Mouse (Mus musculus) embryonic facial prominence, embryonic 10.5 days (tissue): ENCODE results near the gene Cyp24a1. TPM values are rescaled to one million over a fixed set of nuclear protein-coding genes. Genes with fewer than 3 reads are reported as not detected.
A peak's percentile ranks its signal among the peaks of the same experiment; 100 is the strongest.
"Not testable (repeated sequence)": the region's sequence is repeated elsewhere in the genome, so short reads cannot be mapped to it uniquely, and the experiment has no call there.

ENCODE experiments used
- DNase-seq: peaks from one replicate; pipeline ENCODE4 v3.0.0-alpha.2; 2017; ENCODE audit warnings: low spot score
- H3K27ac ChIP-seq: fragments of 300-500 bp; sonication (generic); replicated peaks from 2 replicates; pipeline ENCODE4 v1.5.1; 2016; ENCODE audit warnings: mild to moderate bottlenecking
- H3K27me3 ChIP-seq: fragments of 300-500 bp; sonication (generic); replicated peaks from 2 replicates; pipeline ENCODE4 v1.6.1; 2016; ENCODE audit warnings: low read depth, mild to moderate bottlenecking; ENCODE audit not compliant: poor library complexity, severe bottlenecking
- H3K36me3 ChIP-seq: fragments of 300-500 bp; sonication (generic); replicated peaks from 2 replicates; pipeline ENCODE4 v1.6.1; 2016; ENCODE audit warnings: mild to moderate bottlenecking, moderate library complexity
- H3K4me1 ChIP-seq: fragments of 300-500 bp; sonication (generic); 2 replicates; pipeline ENCODE4 v1.6.1; 2016
- H3K4me3 ChIP-seq: fragments of 300-500 bp; sonication (generic); 2 replicates; pipeline ENCODE4 v1.5.1; 2016; ENCODE audit warnings: mild to moderate bottlenecking, moderate library complexity
- H3K9me3 ChIP-seq: fragments of 300-500 bp; sonication (generic); 2 replicates; pipeline ENCODE4 v1.6.1; 2016; ENCODE audit warnings: mild to moderate bottlenecking
- WGBS: fragments of 180-500 bp; shearing (Covaris S2); methylation state at CpG from one replicate; pipeline ENCODE4 v1.1.7; 2016; 5-methylcytosine and 5-hydroxymethylcytosine counted together
- polyA plus RNA-seq: library from polyadenylated mRNA; unstranded; fragments of >200 nt; fragmentation: Nextera tagmentation; extraction: Ambion mirVana; gene quantifications from 2 replicates; pipeline ENCODE4 v1.2.1, GENCODE M21; 2016

Cyp24a1 gene
- polyA plus RNA-seq, 1 experiment from 2014 or later: not detected

DNA sequence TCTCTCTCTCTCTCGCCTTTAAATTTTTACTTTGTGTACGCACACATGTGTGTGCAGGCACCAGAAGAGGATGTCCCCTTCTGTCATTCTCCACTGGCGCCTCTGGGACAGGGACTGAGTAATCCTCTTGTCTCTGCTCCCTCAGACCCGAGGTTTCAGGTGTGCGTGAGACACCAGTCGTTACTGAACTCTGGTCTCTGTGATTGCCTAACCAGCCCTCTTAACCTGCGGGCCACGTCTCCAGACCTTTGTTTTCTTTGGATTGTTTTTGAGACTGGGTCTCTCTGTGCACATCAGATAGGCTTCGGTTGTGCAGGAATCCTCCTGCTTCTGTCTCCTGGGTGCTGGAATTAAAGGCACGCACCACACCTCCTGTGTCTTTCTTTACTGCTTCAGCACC, 37.8 kb downstream of the Cyp24a1 start:
- DNase-seq: no peak
- Histone ChIP-seq H3K4me1 (peaks cover 29% of the 10 kb centered on the region), H3K9me3 (no peaks in the 10 kb centered on the region), H3K4me3 (no peak overlapping the region), H3K36me3 (no peaks in the 10 kb centered on the region), H3K27ac (peak overlapping the region; percentile 30; the same call in 1 of the 2 replicates), H3K27me3 (peaks cover 9% of the 10 kb centered on the region; the same call in 1 of the 2 replicates)
- 70% methylated on average over 10 of the region's 10 CpGs for WGBS

DNA sequence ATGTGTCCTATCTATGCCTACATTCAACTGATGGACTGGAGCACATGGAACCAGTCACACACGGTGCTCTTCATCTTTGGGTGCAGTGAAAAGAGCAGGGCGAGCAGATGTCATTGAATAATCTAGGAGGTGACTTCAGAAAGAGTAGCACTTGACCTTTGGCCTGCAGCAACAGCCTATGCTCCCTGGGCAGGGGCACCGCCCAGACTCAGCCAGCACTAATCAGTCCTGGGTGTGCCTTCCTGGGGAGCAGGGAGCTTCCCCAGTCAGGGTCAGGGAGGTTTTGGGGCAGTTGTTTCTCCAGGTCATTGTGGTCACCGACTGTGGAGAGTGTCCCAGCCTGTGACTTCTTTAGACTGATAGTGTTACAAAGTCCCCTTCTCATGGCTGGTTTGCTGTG, 43.1 kb downstream of the Cyp24a1 start:
- not testable (repeated sequence) for H3K27ac ChIP-seq, H3K9me3 ChIP-seq, H3K4me1 ChIP-seq, H3K4me3 ChIP-seq, H3K36me3 ChIP-seq, H3K27me3 ChIP-seq, DNase-seq
- 34% methylated on average over 4 of the region's 4 CpGs for WGBS

DNA sequence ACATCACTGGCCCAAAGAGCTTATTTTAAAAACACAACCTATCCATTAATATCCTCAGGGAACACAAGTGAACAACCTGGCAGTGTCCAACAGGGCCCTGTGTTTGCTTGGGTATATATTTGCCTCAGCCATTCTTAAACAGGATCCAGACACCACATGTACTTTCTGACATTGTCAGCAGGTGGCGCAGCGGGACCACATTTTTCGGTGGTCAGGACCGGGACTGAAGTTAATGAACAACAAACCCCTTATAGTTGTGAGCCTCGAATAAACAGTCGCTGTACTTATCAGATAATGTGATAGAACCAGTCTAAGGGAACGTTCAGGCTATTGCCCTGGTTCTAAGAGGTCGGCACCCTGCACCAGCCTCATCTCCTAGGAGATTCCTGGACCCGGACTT, 46.0 kb downstream of the Cyp24a1 start:
- H3K36me3 ChIP-seq: no peaks in the 10 kb centered on the region
- H3K4me3 ChIP-seq: no peak overlapping the region
- peaks cover 6% of the 10 kb centered on the region; the same call in 1 of the 2 replicates for H3K27me3 ChIP-seq
- peak; percentile 87 for DNase-seq
- H3K4me1 ChIP-seq: no peaks in the 10 kb centered on the region
- no peak overlapping the region for H3K27ac ChIP-seq
- no peaks in the 10 kb centered on the region for H3K9me3 ChIP-seq
- WGBS: 14% methylated on average over 9 of the region's 9 CpGs

DNA sequence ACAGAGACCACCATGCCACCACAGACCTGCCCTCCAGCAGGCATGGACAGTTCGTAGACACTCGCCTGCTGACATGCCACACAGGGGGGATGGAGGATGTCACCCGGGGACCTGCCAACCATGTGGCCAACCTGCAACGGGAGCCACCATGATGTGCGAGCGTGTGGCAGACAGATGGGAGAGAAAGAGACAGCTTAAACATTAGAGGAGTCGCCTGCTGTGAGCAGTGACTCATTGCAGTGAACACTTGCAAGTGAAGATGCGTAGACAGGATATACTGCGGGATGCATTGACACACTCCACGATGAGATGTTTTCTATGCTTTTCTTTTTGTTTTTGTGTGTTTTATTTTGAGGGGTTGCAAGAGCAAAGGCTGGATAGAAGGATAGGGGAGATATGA, 49.3 kb downstream of the Cyp24a1 start:
- no peaks in the 10 kb centered on the region for H3K9me3 ChIP-seq
- H3K36me3 ChIP-seq: no peaks in the 10 kb centered on the region
- 75% methylated on average over 10 of the region's 10 CpGs for WGBS
- peaks cover 6% of the 10 kb centered on the region; the same call in 1 of the 2 replicates for H3K27me3 ChIP-seq
- H3K4me1 ChIP-seq: no peaks in the 10 kb centered on the region; the same call in 1 of the 2 replicates
- no peak overlapping the region for H3K4me3 ChIP-seq
- no peak for DNase-seq
- no peak overlapping the region for H3K27ac ChIP-seq

DNA sequence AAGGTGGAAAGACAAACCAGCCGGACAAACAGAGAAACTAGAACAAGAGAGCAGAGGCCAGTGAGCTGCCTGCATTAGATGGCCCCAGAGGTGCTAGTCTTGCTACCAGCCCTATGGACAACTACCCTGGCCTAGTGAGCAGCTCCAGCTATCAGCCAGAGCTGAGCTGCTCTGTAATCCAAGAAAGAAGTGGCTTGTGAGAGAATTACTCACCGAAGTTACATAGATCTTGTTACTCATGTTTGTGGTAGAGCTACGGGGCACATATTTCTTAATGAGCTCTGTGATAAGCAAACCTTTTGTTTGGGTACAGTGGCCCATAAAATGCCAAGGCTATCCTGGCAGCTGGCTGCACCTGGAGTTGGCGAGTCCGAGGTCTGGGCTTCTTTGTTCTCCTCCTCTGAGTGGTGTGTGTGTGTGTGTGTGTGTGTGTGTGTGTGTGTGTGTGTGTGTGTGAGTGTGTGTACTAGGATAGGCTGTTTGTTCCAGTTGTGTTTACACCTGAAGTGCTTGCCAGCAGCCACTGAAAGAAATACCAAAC, 50.0 kb downstream of the Cyp24a1 start:
- 80% methylated on average over 5 of the region's 5 CpGs for WGBS
- no peaks in the 10 kb centered on the region for H3K9me3 ChIP-seq
- H3K4me1 ChIP-seq: no peaks in the 10 kb centered on the region; the same call in 1 of the 2 replicates
- H3K36me3 ChIP-seq: no peaks in the 10 kb centered on the region
- H3K4me3 ChIP-seq: no peak overlapping the region
- peaks cover 4% of the 10 kb centered on the region; the same call in 1 of the 2 replicates for H3K27me3 ChIP-seq
- no peak overlapping the region for H3K27ac ChIP-seq
- no peak for DNase-seq

DNA sequence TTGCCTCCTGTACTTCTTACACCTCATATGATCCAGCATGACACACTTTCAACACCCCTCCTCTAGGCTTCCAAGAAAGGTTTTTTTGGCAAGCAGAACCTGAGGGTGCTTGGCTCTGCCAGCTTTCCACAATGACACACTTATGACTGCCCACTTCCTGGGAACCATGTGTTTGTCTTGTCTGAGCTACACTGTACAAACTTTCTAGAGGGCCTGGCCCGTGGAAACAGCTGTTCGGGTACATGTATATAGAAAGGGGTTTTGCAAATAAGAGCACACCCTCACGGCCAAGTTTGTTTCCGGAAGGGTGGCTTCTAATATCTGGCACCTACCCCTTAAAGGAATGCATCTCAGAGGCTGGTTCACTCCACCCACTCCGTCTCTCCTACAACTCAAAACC, 51.1 kb downstream of the Cyp24a1 start:
- no peak for DNase-seq
- no peaks in the 10 kb centered on the region for H3K9me3 ChIP-seq
- H3K4me3 ChIP-seq: no peak overlapping the region
- 87% methylated on average over 5 of the region's 5 CpGs for WGBS
- H3K36me3 ChIP-seq: no peaks in the 10 kb centered on the region
- H3K4me1 ChIP-seq: no peaks in the 10 kb centered on the region; the same call in 1 of the 2 replicates
- 0 out of 2 replicates have a peak, but pooled peaks cover 8% of the 10 kb centered on the region for H3K27me3 ChIP-seq
- no peak overlapping the region for H3K27ac ChIP-seq

DNA sequence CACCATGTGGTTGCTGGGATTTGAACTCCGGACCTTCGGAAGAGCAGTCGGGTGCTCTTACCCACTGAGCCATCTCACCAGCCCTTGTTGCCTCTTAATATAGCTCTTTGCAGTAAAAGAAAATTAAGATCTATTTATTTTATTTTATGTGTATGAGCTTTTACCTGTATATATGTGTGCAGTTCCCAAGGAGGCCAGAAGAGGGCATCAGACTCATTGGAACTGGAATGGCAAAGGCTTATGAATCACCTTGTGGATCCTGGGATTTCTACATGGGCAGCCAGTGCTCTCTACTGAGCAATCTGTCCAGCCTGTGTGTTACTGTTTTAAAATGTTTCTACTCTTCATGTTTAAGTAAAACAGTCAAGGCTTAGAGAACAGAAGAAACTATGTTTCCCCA, 54.4 kb downstream of the Cyp24a1 start:
- no peaks in the 10 kb centered on the region for H3K9me3 ChIP-seq
- no peak overlapping the region for H3K27ac ChIP-seq
- WGBS: 66% methylated on average over 3 of the region's 3 CpGs
- H3K4me1 ChIP-seq: peaks cover 9% of the 10 kb centered on the region
- no peak for DNase-seq
- no peaks in the 10 kb centered on the region for H3K36me3 ChIP-seq
- H3K27me3 ChIP-seq: peaks cover 22% of the 10 kb centered on the region
- H3K4me3 ChIP-seq: no peak overlapping the region

DNA sequence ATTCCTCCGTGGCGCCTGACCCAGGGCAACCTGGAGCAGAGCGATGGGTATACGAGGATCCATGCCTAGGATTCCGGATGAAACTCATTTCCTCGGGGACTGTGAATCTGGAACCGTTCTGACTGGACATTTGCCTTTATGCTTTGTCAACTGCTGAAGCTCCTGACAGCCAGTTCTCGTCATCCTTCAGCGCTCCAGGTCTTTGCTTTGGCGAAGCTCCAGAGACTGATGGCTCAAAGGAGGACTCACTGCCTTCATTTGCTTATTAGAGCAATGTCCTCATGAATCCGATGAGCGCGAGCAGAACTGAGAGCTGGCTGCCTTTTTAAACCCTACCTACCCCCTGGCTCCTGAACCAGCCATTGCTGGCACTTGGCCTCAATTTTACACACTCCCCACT, 58.2 kb downstream of the Cyp24a1 start:
- no peak overlapping the region for H3K4me3 ChIP-seq
- no peak for DNase-seq
- H3K4me1 ChIP-seq: peaks cover 9% of the 10 kb centered on the region
- no peak overlapping the region for H3K27ac ChIP-seq
- peaks cover 36% of the 10 kb centered on the region for H3K27me3 ChIP-seq
- H3K36me3 ChIP-seq: no peaks in the 10 kb centered on the region
- H3K9me3 ChIP-seq: no peaks in the 10 kb centered on the region
- WGBS: 47% methylated on average over 13 of the region's 13 CpGs

DNA sequence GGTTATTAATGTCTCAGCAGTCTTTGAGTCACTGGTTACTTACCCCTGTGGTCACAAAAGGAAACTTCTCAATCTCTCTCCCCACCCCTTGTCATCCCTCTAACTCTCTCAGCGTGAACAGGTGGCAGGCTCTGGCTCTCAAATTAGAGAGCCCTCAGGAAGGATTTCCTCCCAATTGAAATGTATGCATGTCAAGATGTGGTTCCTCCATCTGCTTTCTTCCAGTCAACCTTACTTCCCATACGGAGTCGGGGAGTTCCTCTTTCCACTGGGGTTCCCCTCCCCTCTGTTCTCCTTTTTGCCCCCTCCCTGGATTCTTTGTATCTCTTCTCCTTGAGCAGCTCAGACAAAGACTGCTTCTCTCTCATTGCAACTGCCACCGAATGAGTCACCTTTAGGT, 60.7 kb downstream of the Cyp24a1 start:
- 72% methylated on average over 4 of the region's 4 CpGs for WGBS
- no peak overlapping the region for H3K4me3 ChIP-seq
- no peaks in the 10 kb centered on the region for H3K36me3 ChIP-seq
- H3K4me1 ChIP-seq: peaks cover 9% of the 10 kb centered on the region
- no peak overlapping the region for H3K27ac ChIP-seq
- peaks cover 32% of the 10 kb centered on the region for H3K27me3 ChIP-seq
- DNase-seq: no peak
- H3K9me3 ChIP-seq: no peaks in the 10 kb centered on the region

Other genes with a start within 250 kb of the Cyp24a1 start
- gene Bcas1, start 69.3 kb downstream of the Cyp24a1 start, polyA plus RNA-seq: 0.92 and 1.2 TPM in 2 replicates
- 91.9 and 96.9 TPM in 2 replicates for gene Pfdn4, start 717 bp downstream of the Cyp24a1 start, polyA plus RNA-seq
- gene 4930470P17Rik, start 104.9 kb upstream of the Cyp24a1 start, polyA plus RNA-seq: not detected in 2 replicates
- 11.8 and 16.3 TPM in 2 replicates for gene Dok5, start 234.7 kb upstream of the Cyp24a1 start, polyA plus RNA-seq